ENCODE assay signal across 8 mouse cellular contexts in genomic region chr3:116905898-116906297, GRCm38 (mm10). TPM values are rescaled to one million over a fixed set of nuclear protein-coding genes. Genes with fewer than 3 reads are reported as not detected.
DNase-seq lines count a peak whose midpoint lies in the region; ATAC-seq and TF ChIP-seq lines count a peak whose summit lies in the region.

No protein-coding gene starts in this region.

- no peak overlapping the region for H3K4me2 ChIP-seq in midbrain, embryonic 14.5 days (ENCODE audit: low read length)
- no peak overlapping the region for H3K4me2 ChIP-seq in midbrain, embryonic 11.5 days
- no peak overlapping the region for H3K4me2 ChIP-seq in stomach, postnatal 0 days (replicated peaks; ENCODE audit: low read depth)
- no peak overlapping the region for H3K4me2 ChIP-seq in midbrain, postnatal 0 days (ENCODE audit: low read depth, low read length, poor library complexity, severe bottlenecking)

- H3K27ac ChIP-seq in midbrain, embryonic 14.5 days (replicated peaks; ENCODE audit: low read depth, low read length): no peak overlapping the region
- no peak overlapping the region for H3K27ac ChIP-seq in midbrain, embryonic 11.5 days (ENCODE audit: low read depth, low read length)
- H3K27ac ChIP-seq in stomach, postnatal 0 days (replicated peaks): no peak overlapping the region
- no peak overlapping the region for H3K27ac ChIP-seq in midbrain, postnatal 0 days (ENCODE audit: low read depth, low read length)

- H3K27me3 ChIP-seq in midbrain, embryonic 14.5 days (ENCODE audit: control insufficient read depth, insufficient read depth, low read length): no peaks in the 10 kb centered on the region
- no peaks in the 10 kb centered on the region for H3K27me3 ChIP-seq in midbrain, embryonic 11.5 days (ENCODE audit: control insufficient read depth, insufficient read depth, low read length)
- no peaks in the 10 kb centered on the region for H3K27me3 ChIP-seq in stomach, postnatal 0 days (ENCODE audit: control insufficient read depth, insufficient read depth, low read length)
- H3K27me3 ChIP-seq in midbrain, postnatal 0 days (ENCODE audit: insufficient read depth, low read length): no peaks in the 10 kb centered on the region

- no peak overlapping the region for H3K4me3 ChIP-seq in midbrain, embryonic 14.5 days (replicated peaks; ENCODE audit: low read depth, low read length)
- no peak overlapping the region for H3K4me3 ChIP-seq in midbrain, embryonic 11.5 days (ENCODE audit: low read depth, low read length)
- no peak overlapping the region for H3K4me3 ChIP-seq in stomach, postnatal 0 days (ENCODE audit: low read depth, low read length)
- no peak overlapping the region for H3K4me3 ChIP-seq in midbrain, postnatal 0 days (ENCODE audit: low read depth, low read length)

- no peak for TF ChIP-seq CTCF in stomach, postnatal 0 days (IDR thresholded peaks at IDR 0.05; ENCODE audit: low read depth)
- TF ChIP-seq CTCF in midbrain, postnatal 0 days (IDR thresholded peaks at IDR 0.05): no peak

- no peaks in the 10 kb centered on the region for H3K36me3 ChIP-seq in midbrain, embryonic 14.5 days (ENCODE audit: control insufficient read depth, insufficient read depth, low read length)
- H3K36me3 ChIP-seq in midbrain, embryonic 11.5 days (ENCODE audit: control insufficient read depth, insufficient read depth, low read length): no peaks in the 10 kb centered on the region
- H3K36me3 ChIP-seq in stomach, postnatal 0 days (ENCODE audit: control insufficient read depth, insufficient read depth, low read length): no peaks in the 10 kb centered on the region
- no peaks in the 10 kb centered on the region for H3K36me3 ChIP-seq in midbrain, postnatal 0 days (ENCODE audit: insufficient read depth, low read length)

- H3K4me1 ChIP-seq in midbrain, embryonic 14.5 days (ENCODE audit: control insufficient read depth, insufficient read depth, low read length): no peaks in the 10 kb centered on the region
- H3K4me1 ChIP-seq in midbrain, embryonic 11.5 days (ENCODE audit: control insufficient read depth, insufficient read depth, low read length): no peaks in the 10 kb centered on the region
- no peaks in the 10 kb centered on the region for H3K4me1 ChIP-seq in stomach, postnatal 0 days (replicated peaks; ENCODE audit: control insufficient read depth, insufficient read depth)
- no peaks in the 10 kb centered on the region for H3K4me1 ChIP-seq in midbrain, postnatal 0 days (ENCODE audit: insufficient read depth, low read length)

- no peak for DNase-seq in midbrain, embryonic 14.5 days
- no peak for DNase-seq in midbrain, embryonic 11.5 days (ENCODE audit: low spot score, missing footprints)
- DNase-seq in frontal cortex, postnatal 25 days (ENCODE audit: low spot score in 2 of 2): peak; percentile 14 to 34
- DNase-seq in layer of hippocampus, adult 9-10 months (ENCODE audit: low spot score): peak; percentile 29
- DNase-seq in stomach, postnatal 0 days (ENCODE audit: low spot score): no peak
- DNase-seq in retina, postnatal 1 day: no peak
- no peak for DNase-seq in midbrain, postnatal 0 days (ENCODE audit: low spot score)
- no peak for DNase-seq in spleen, adult 18-20 months

- WGBS in midbrain, embryonic 14.5 days: 83% methylated on average over 16 of the region's 16 CpGs
- WGBS in midbrain, embryonic 11.5 days: 90% methylated on average over 16 of the region's 16 CpGs
- 71% methylated on average over 16 of the region's 16 CpGs for WGBS in stomach, postnatal 0 days
- WGBS in midbrain, postnatal 0 days: 82% methylated on average over 16 of the region's 16 CpGs

- TF ChIP-seq EP300 in stomach, postnatal 0 days (optimal IDR thresholded peaks at IDR 0.05): no peak

- H3K9me3 ChIP-seq in midbrain, embryonic 14.5 days (ENCODE audit: control insufficient read depth, low read length): no peaks in the 10 kb centered on the region
- H3K9me3 ChIP-seq in midbrain, embryonic 11.5 days (ENCODE audit: control insufficient read depth, low read length): no peaks in the 10 kb centered on the region
- H3K9me3 ChIP-seq in stomach, postnatal 0 days (ENCODE audit: control insufficient read depth, low read length): no peaks in the 10 kb centered on the region
- H3K9me3 ChIP-seq in midbrain, postnatal 0 days (ENCODE audit: low read length): no peaks in the 10 kb centered on the region

- 0 out of 2 replicates have a peak, but pooled peaks have one; percentile 12 for ATAC-seq in midbrain, embryonic 14.5 days (ENCODE audit: low FRiP score, low TSS enrichment)
- no peak for ATAC-seq in midbrain, embryonic 11.5 days (ENCODE audit: low FRiP score)
- ATAC-seq in stomach, postnatal 0 days (ENCODE audit: low FRiP score, low TSS enrichment): peak; percentile 32; the same call in 1 of the 2 replicates
- no peak for ATAC-seq in midbrain, postnatal 0 days (ENCODE audit: low FRiP score)

- no peak overlapping the region for H3K9ac ChIP-seq in midbrain, embryonic 14.5 days (replicated peaks; ENCODE audit: low read length)
- H3K9ac ChIP-seq in midbrain, embryonic 11.5 days (ENCODE audit: low read length): no peak overlapping the region
- H3K9ac ChIP-seq in stomach, postnatal 0 days (ENCODE audit: low read length): no peak overlapping the region
- no peak overlapping the region for H3K9ac ChIP-seq in midbrain, postnatal 0 days (replicated peaks; ENCODE audit: low read length, poor library complexity, severe bottlenecking)

RNA-seq across cellular contexts. Expression of gene Frrs1, which starts 46.6 kb away (rescaled TPM):
- polyA plus RNA-seq in midbrain, embryonic 14.5 days (2014; fragmentation: Nextera tagmentation; extraction: Ambion mirVana): 4.0 and 5.6 TPM in 2 replicates
- polyA plus RNA-seq in midbrain, embryonic 11.5 days (2014; fragmentation: Nextera tagmentation; extraction: Ambion mirVana): 7.8 and 8.5 TPM in 2 replicates
- 22.3 and 24.1 TPM in 2 replicates for polyA plus RNA-seq in stomach, postnatal 0 days (2015; fragmentation: Nextera tagmentation; extraction: Ambion mirVana)
- 3.8 and 7.3 TPM in 2 replicates for total RNA-seq in midbrain, postnatal 0 days (2014; rRNA removed)
- polyA plus RNA-seq in midbrain, postnatal 0 days (2015; fragmentation: Nextera tagmentation; extraction: Ambion mirVana): 5.6 and 7.0 TPM in 2 replicates

Comparison
In these comparisons a context has a peak if more than half of its experiments do, and no peak if none do; other contexts are left out.
1. ATAC-seq: peak in midbrain, embryonic 14.5 days (single experiment) and stomach, postnatal 0 days (single experiment); none in midbrain, embryonic 11.5 days (single experiment) and midbrain, postnatal 0 days (single experiment).
2. DNase-seq: peak in frontal cortex, postnatal 25 days (2 of 2) and layer of hippocampus, adult 9-10 months (single experiment); none in midbrain, embryonic 14.5 days (single experiment), midbrain, embryonic 11.5 days (single experiment), stomach, postnatal 0 days (single experiment), retina, postnatal 1 day (single experiment), midbrain, postnatal 0 days (single experiment) and spleen, adult 18-20 months (0 of 2).